Mouse (Mus musculus) hindbrain, embryonic 14.5 days (tissue): ENCODE data around the gene Rdh9. TPM values are rescaled to one million over a fixed set of nuclear protein-coding genes. Genes with fewer than 3 reads are reported as not detected.

Experiments used
- ATAC-seq: fragments of 200-750 bp; cut with Nextera tagmentation; 2 replicates; pipeline ENCODE4 v1.8.0; 2017; ENCODE audit warnings: moderate number of reproducible peaks, mild to moderate bottlenecking, moderate TSS enrichment, moderate library complexity; ENCODE audit not compliant: low FRiP score
- DNase-seq: peaks from one replicate; pipeline ENCODE4 v3.0.0-alpha.2; 2015; ENCODE audit warnings: low spot score
- H3K27ac ChIP-seq: fragments of 300-500 bp; sonication (generic); 2 replicates; pipeline ENCODE4 v1.5.1; 2014; ENCODE audit warnings: mild to moderate bottlenecking, moderate library complexity
- H3K27me3 ChIP-seq: fragments of 300-500 bp; sonication (generic); 2 replicates; pipeline ENCODE4 v1.6.1; 2014; ENCODE audit warnings: mild to moderate bottlenecking, low read length, mixed read lengths; ENCODE audit not compliant: control insufficient read depth, insufficient read depth
- H3K36me3 ChIP-seq: fragments of 300-500 bp; sonication (generic); replicated peaks from 2 replicates; pipeline ENCODE4 v1.6.1; 2014; ENCODE audit not compliant: control insufficient read depth, insufficient read depth
- H3K4me1 ChIP-seq: fragments of 300-500 bp; sonication (generic); replicated peaks from 2 replicates; pipeline ENCODE4 v1.6.1; 2014; ENCODE audit warnings: antibody characterized with exemption, low read length, mixed read lengths; ENCODE audit not compliant: control insufficient read depth, insufficient read depth
- H3K4me2 ChIP-seq: fragments of 300-500 bp; sonication (generic); replicated peaks from 2 replicates; pipeline ENCODE4 v1.6.1; 2014; ENCODE audit warnings: mild to moderate bottlenecking, moderate library complexity
- H3K4me3 ChIP-seq: fragments of 300-500 bp; sonication (generic); replicated peaks from 2 replicates; pipeline ENCODE4 v1.5.1; 2014; ENCODE audit warnings: mild to moderate bottlenecking, low read length
- H3K9ac ChIP-seq: fragments of 300-500 bp; sonication (generic); 2 replicates; pipeline ENCODE4 v1.6.1; 2014
- H3K9me3 ChIP-seq: fragments of 300-500 bp; sonication (generic); 2 replicates; pipeline ENCODE4 v1.6.1; 2016; ENCODE audit warnings: low read length; ENCODE audit not compliant: control insufficient read depth
- WGBS: fragments of 180-500 bp; shearing (Covaris S2); extraction: QIAGEN DNeasy Blood & Tissue Kit; methylation state at CpG from one replicate; pipeline ENCODE4 v1.1.7; 2014; 5-methylcytosine and 5-hydroxymethylcytosine counted together
- polyA plus RNA-seq: library from polyadenylated mRNA; unstranded; fragments of >200 nt; fragmentation: Nextera tagmentation; extraction: Ambion mirVana; gene quantifications from 2 replicates; pipeline ENCODE4 v1.2.1, GENCODE M21; 2014

Gene Rdh9
- polyA plus RNA-seq, 1 experiment from 2014 or later = 0.12 TPM

DNA sequence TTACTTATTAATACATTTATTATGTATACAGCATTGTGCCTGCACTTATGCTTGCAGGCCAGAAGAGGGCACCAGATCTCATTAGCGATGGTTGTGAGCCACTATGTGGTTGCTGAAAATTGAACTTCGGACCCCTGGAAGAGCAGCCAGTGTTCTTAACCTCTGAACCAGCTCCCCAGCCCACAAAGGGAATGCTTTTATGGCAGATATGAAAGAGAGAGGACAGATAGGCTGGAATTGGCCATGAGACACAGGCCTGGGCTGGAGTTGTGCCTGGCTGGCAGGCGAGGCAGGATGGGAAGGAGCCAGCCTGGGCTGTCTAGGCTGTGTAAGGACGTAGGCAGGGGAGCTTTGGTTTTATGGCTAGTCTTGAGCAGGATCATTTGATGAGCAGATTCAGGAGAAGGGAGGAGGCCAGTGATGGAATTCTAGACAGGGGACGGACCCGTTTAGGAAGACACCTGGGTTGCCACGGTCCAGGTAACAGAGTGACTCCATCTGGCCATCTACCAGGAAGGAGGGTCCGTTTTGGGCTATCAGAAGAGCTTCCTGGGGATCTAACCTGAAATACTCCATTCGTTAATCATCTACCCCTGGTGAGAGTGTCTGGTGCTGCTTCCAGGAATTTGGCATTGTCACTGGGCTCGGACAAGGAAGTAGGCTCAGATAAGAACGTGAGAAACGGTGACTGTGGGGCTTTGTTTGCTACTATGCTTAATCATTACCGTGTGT lies 37.9 kb upstream of the Rdh9 start:
- no peaks in the 10 kb centered on the region for H3K27me3 ChIP-seq
- peaks cover 21% of the 10 kb centered on the region for H3K36me3 ChIP-seq
- DNase-seq (no peak), ATAC-seq (no peak)
- H3K4me1 ChIP-seq = peaks cover 12% of the 10 kb centered on the region
- 53% methylated on average over 13 of the region's 13 CpGs for WGBS
- peak overlapping the region; percentile 69 for H3K4me2 ChIP-seq
- no peak overlapping the region for H3K27ac ChIP-seq
- H3K9me3 ChIP-seq = no peaks in the 10 kb centered on the region
- H3K4me3 ChIP-seq = peak overlapping the region; percentile 89
- 0 out of 2 replicates have a peak overlapping the region, but pooled peaks have one; percentile 97 for H3K9ac ChIP-seq

DNA sequence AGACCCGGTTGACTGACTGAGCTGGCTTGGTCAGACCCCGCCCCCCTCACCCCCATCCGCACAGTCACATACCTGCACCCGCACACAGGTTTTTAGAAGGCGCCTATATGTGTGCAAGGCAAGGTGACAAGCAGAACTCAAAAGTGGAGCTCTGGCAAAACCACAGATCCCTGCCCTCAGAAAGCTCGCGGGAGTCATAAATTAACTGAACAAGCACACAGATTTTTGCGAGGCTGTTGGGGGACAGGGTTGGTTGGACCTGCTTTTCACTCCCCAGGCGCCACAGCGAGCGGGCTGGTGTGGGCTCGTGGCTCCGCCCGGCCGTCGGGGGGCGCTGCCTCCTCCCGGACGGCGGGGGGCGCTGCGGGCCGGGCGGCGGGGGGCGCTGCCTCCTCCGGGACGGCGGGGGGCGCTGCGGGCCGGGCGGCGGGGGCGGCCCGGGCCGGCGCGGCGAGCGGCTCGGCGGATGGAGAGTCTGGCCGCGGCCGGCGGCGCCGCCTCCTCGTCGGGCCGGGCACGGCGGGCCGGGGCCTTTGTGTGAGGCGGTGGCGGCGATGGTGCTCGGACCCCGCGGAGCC lies 37.0 kb upstream of the Rdh9 start, which contains the start of gene Zbtb39:
Gene Zbtb39, plus strand, starts transcription at position 456 of the 578 bp plus-strand sequence.
- Histone ChIP-seq H3K9ac (peak within 1 kb of the TSS; percentile 97), H3K4me1 (peaks cover 12% of the 10 kb centered on the region), H3K4me3 (peak within 1 kb of the TSS; percentile 89), H3K9me3 (no peaks in the 10 kb centered on the region), H3K4me2 (peak within 1 kb of the TSS; percentile 69), H3K36me3 (peaks cover 30% of the 10 kb centered on the region), H3K27ac (peak within 1 kb of the TSS; percentile 73), H3K27me3 (no peaks in the 10 kb centered on the region)
- DNase-seq (peak; percentile 72), ATAC-seq (peak; percentile 88)
- WGBS = 1% methylated on average over 29 of the region's 61 CpGs

DNA sequence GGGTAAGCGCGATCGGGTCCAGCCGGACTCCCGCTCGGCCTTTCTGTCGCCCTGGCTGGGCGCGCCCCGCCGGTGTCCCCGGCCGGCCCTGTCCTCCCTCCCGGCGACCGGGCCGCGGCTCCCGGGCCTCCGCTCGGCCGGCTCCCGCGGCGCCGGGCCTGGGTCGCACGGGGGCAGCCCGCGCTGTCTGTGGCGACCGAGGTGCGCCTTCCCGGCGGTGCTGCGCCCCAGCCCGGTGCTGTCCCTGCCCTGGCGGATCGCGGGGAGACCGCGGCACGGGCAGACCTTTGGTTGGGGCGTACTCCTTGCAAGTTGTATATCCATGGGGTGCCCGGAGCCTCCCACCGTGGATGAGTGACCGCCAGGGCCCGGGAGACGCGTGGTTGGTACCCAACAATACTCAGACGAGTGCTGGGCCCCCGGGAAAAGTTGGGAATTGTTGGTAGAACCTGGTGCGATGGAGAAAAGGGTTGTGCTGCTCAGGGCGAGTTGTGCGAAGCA lies 36.5 kb upstream of the Rdh9 start:
- WGBS = under 1% methylated on average over 51 of the region's 55 CpGs

DNA sequence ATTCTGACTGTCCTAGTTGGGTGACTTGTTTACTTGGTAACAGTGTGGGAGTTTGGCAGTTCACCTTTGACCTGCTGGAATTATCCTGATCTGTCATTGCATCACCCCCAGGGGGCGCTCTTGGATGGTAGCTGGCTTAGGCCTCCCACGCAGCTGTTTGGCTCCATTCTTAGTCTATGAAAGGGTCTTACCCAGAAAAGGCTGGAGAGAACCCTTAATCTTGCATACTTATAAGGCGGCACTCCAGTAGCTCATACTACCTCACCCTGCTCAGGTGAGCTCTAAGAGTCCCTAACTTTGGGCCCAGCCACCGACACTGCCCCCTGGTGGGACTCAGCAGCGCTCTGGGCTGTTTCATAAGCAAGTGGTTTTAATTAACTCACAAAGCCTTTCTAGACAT lies 31.5 kb upstream of the Rdh9 start:
- Histone ChIP-seq H3K4me3 (no peak overlapping the region), H3K27me3 (no peaks in the 10 kb centered on the region), H3K27ac (no peak overlapping the region), H3K9me3 (no peaks in the 10 kb centered on the region), H3K9ac (no peak overlapping the region), H3K4me1 (peaks cover 20% of the 10 kb centered on the region), H3K4me2 (no peak overlapping the region), H3K36me3 (peaks cover 68% of the 10 kb centered on the region)
- ATAC-seq = no peak
- DNase-seq = no peak
- WGBS = 68% methylated on average over 5 of the region's 5 CpGs

More for the DNA sequence above, 36.5 kb upstream of the Rdh9 start:
- H3K4me3 ChIP-seq = peak overlapping the region; percentile 89
- H3K27ac ChIP-seq = peak overlapping the region; percentile 73
- H3K9me3 ChIP-seq = no peaks in the 10 kb centered on the region
- ATAC-seq (peak; percentile 74), DNase-seq (no peak)
- H3K27me3 ChIP-seq = no peaks in the 10 kb centered on the region
- peak overlapping the region; percentile 97 for H3K9ac ChIP-seq
- peaks cover 12% of the 10 kb centered on the region for H3K4me1 ChIP-seq
- peak overlapping the region; percentile 69 for H3K4me2 ChIP-seq
- H3K36me3 ChIP-seq = peaks cover 35% of the 10 kb centered on the region

DNA sequence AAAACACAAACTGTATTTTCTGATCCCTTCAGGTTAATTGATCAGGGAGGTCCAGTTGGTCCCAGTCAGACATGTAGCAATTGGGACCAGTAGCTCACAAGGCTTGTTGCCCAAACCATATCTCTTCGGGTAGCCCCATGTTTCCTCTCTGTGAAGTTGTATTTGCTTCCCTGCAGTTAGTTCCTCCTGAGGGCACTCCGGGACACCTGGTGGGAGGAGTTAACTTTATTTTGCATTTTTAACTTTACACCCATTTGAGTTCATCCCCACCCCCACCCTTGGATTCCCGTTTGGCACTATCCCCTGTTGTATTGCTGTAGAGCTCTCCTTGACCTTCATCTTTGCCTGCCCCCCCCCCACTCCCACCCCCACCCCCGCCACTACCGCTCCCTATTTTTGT lies 30.3 kb upstream of the Rdh9 start:
- H3K27ac ChIP-seq = no peak overlapping the region
- DNase-seq = no peak
- 90% methylated on average over 5 of the region's 5 CpGs for WGBS
- peaks cover 68% of the 10 kb centered on the region for H3K36me3 ChIP-seq
- no peak overlapping the region for H3K9ac ChIP-seq
- no peak for ATAC-seq
- no peaks in the 10 kb centered on the region for H3K27me3 ChIP-seq
- H3K4me3 ChIP-seq = no peak overlapping the region
- no peak overlapping the region for H3K4me2 ChIP-seq
- peaks cover 10% of the 10 kb centered on the region for H3K4me1 ChIP-seq
- no peaks in the 10 kb centered on the region for H3K9me3 ChIP-seq

DNA sequence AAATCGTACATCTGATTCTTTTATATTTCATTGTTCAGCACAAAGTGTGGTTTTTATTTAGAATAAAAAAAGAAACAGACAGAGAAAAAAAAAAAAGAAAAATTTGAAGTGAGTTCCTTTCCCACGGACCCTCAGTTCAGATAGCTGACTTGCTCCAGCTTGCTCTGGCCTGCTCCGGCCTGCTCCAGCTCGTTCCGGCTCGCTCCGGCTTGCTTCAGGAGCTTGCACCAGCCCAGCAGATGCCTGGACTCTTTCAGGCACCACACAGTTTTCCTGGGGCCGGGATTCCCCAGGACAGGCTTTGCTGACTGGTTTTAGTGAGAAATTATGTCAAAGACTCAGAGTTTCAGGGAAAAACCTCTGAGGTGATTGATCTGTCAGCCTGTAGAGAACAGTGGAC lies 28.9 kb upstream of the Rdh9 start:
- Histone ChIP-seq H3K4me1 (0 out of 2 replicates have a peak, but pooled peaks cover 8% of the 10 kb centered on the region), H3K36me3 (peaks cover 57% of the 10 kb centered on the region), H3K4me3 (no peak overlapping the region), H3K27ac (no peak overlapping the region), H3K27me3 (no peaks in the 10 kb centered on the region), H3K9me3 (no peaks in the 10 kb centered on the region), H3K9ac (no peak overlapping the region), H3K4me2 (no peak overlapping the region)
- 93% methylated on average over 8 of the region's 8 CpGs for WGBS
- no peak for DNase-seq
- ATAC-seq = no peak

DNA sequence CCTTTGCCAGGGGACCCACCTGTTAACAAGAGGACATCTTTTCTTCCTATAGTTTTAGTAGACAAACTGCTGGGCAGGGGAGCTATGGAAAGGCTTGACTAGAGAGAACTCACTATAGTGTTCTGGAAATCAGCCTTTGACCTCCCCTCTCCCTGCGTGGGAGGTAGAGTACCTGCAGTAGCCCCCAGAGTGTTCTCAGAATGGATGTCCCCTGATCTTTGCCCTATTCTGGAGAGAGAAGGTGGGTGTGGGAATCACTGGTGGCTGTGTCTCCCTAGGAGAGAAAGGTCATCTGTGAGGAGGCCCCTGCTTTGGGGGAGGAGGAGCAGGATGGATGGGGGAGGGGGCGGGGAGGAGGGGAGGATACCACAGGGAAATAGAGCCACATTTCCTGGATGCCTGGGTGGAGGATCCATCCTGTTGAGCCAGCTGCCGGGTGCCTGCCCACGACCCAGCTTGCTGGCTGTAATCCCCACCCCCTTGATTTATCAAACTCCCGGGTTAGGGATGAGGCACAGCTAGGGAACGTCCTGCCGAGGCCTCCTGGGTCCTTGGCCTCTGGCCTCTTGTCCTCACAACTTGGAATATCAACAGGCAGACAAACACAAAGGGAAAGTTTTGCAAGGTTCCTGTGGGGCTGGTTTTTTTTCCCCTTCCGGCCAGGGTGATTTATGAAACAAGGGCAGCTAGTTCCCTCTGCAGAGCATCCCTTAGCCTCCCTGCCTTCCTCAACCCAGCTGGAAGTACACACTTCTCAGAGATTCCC lies 27.2 kb upstream of the Rdh9 start:
- WGBS = 4% methylated on average over 7 of the region's 8 CpGs
- Histone ChIP-seq H3K4me3 (no peak overlapping the region), H3K9ac (no peak overlapping the region), H3K9me3 (no peaks in the 10 kb centered on the region), H3K36me3 (peaks cover 39% of the 10 kb centered on the region), H3K27ac (no peak overlapping the region), H3K27me3 (no peaks in the 10 kb centered on the region), H3K4me2 (no peak overlapping the region; the same call in 1 of the 2 replicates), H3K4me1 (0 out of 2 replicates have a peak, but pooled peaks cover 8% of the 10 kb centered on the region)
- DNase-seq (no peak), ATAC-seq (no peak)

DNA sequence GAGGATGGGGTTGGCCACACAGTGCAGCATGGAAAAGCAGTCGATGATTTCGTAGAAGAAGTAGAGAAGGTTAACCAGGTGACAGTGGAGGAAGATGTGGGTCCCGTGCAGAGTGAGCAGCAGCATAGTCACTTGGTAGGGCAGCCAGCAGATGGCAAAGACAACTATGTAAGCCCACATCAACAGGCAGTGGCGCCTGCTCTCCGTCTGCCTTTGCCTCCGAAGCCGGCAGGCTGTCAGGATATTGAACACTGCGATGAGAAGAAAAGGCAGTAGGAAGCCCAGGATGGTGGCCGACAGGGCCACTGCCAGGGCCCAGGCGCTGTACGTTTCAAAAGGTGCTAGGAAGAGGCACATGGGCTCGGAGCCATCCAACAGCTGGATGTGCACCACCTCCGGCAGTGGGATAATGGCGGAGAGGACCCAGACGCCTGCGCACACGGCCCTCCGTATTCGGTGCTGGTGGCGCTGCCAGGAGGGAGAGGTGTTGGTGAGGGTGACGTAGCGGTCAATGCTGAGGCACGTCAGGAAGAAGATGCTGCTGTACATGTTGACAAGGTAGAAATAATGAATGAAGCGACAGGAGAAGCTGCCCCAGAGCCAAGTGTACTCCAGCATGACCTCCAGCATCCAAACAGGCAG lies 25.9 kb upstream of the Rdh9 start:
- peak overlapping the region; percentile 17; the same call in 1 of the 2 replicates for H3K4me3 ChIP-seq
- peak; percentile 31; the same call in 1 of the 2 replicates for ATAC-seq
- 0 out of 2 replicates have a peak, but pooled peaks cover 8% of the 10 kb centered on the region for H3K4me1 ChIP-seq
- H3K36me3 ChIP-seq = peaks cover 27% of the 10 kb centered on the region
- DNase-seq = no peak
- H3K9me3 ChIP-seq = no peaks in the 10 kb centered on the region
- 51% methylated on average over 24 of the region's 24 CpGs for WGBS
- H3K27me3 ChIP-seq = no peaks in the 10 kb centered on the region
- H3K4me2 ChIP-seq = peak overlapping the region; percentile 41
- H3K9ac ChIP-seq = peak overlapping the region; percentile 29
- H3K27ac ChIP-seq = no peak overlapping the region
